Mouse (Mus musculus) cerebellum, adult 2 months (tissue): ENCODE results near the gene Gm38394.

ENCODE experiments used
- CTCF ChIP-seq: fragments of 200-500 bp; IDR thresholded peaks from 2 replicates; pipeline ENCODE4 v1.5.1; 2011; ENCODE audit warnings: low read depth, mild to moderate bottlenecking, control low read depth, low read length, moderate library complexity, borderline replicate concordance; ENCODE audit not compliant: insufficient read depth
- POLR2A ChIP-seq: fragments of 200-500 bp; IDR thresholded peaks from 2 replicates; pipeline ENCODE4 v1.6.1; 2011; ENCODE audit warnings: low read length, control low read depth, borderline replicate concordance; ENCODE audit not compliant: insufficient read depth

GRCm38 (mm10) chr1:133694301-133694700 lies 33.2 kb upstream of the Gm38394 start:
- TF ChIP-seq CTCF (no peak), POLR2A (no peak)
